ENCODE assay signal across 20 mouse cellular contexts in genomic region chr17:50738476-50738875, GRCm38 (mm10).
DNase-seq lines count a peak whose midpoint lies in the region; ATAC-seq and TF ChIP-seq lines count a peak whose summit lies in the region.
"Had no signal": no experiment of that assay in that cellular context is flagged by ENCODE, and none has a peak within 500 bp of the region (broad histone marks: within the 10 kb centered on the region; RNA-seq: fewer than 3 reads in every experiment).

No protein-coding gene starts in this region.

- no peak overlapping the region for H3K4me3 ChIP-seq in myocyte
- H3K4me3 ChIP-seq in neural tube, embryonic 15.5 days (replicated peaks) = no peak overlapping the region
- H3K4me3 ChIP-seq: embryonic facial prominence, embryonic 13.5 days; embryonic facial prominence, embryonic 15.5 days; erythroblast, embryonic 14.5 days; forebrain, embryonic 10.5 days; forebrain, embryonic 12.5 days had no signal

- DNase-seq in adrenal gland, adult 2 months = peak; percentile 55
- no peak for DNase-seq in adrenal gland, postnatal 25 days
- DNase-seq in adrenal gland, postnatal 14 days = peak; percentile 26
- DNase-seq in adrenal gland, postnatal 4 days (ENCODE audit: low spot score in 2 of 2) = no peak
- DNase-seq: cerebellum, adult 11 months; cerebellum, adult 18-20 months; cerebellum, adult 8-10 months; cerebellum, adult 9-11 months; cerebellum, postnatal 14 days; cerebellum, postnatal 36 days; embryo, embryonic 11 days had no signal

- H3K4me2 ChIP-seq in myocyte (ENCODE audit: low read depth) = no peak overlapping the region
- no peak overlapping the region for H3K4me2 ChIP-seq in neural tube, embryonic 15.5 days
- H3K4me2 ChIP-seq: embryonic facial prominence, embryonic 13.5 days; embryonic facial prominence, embryonic 15.5 days; forebrain, embryonic 12.5 days had no signal

- H3K27ac ChIP-seq in neural tube, embryonic 15.5 days (replicated peaks) = no peak overlapping the region
- H3K27ac ChIP-seq: embryonic facial prominence, embryonic 13.5 days; embryonic facial prominence, embryonic 15.5 days; forebrain, embryonic 10.5 days; forebrain, embryonic 12.5 days had no signal

- no peak for TF ChIP-seq POLR2A in myocyte (IDR thresholded peaks at IDR 0.05; ENCODE audit: insufficient read length, low read depth)

- peaks cover 3% of the 10 kb centered on the region for H3K36me3 ChIP-seq in myocyte (ENCODE audit: control insufficient read depth, insufficient read depth)
- no peaks in the 10 kb centered on the region for H3K36me3 ChIP-seq in neural tube, embryonic 15.5 days
- H3K36me3 ChIP-seq: forebrain, embryonic 10.5 days; forebrain, embryonic 12.5 days had no signal

- no peak for ATAC-seq in neural tube, embryonic 15.5 days (ENCODE audit: low FRiP score)
- ATAC-seq: forebrain, embryonic 14.5 days; forebrain, embryonic 16.5 days had no signal

- H3K9me3 ChIP-seq in neural tube, embryonic 15.5 days (replicated peaks) = no peaks in the 10 kb centered on the region
- H3K9me3 ChIP-seq: embryonic facial prominence, embryonic 13.5 days; embryonic facial prominence, embryonic 15.5 days; forebrain, embryonic 10.5 days; forebrain, embryonic 12.5 days had no signal

- 0 out of 2 replicates have a peak, but pooled peaks cover 8% of the 10 kb centered on the region for H3K4me1 ChIP-seq in neural tube, embryonic 15.5 days
- H3K4me1 ChIP-seq: forebrain, embryonic 12.5 days had no signal

- H3K27me3 ChIP-seq in myocyte (ENCODE audit: control insufficient read depth, insufficient read depth, insufficient read length) = no peaks in the 10 kb centered on the region
- no peaks in the 10 kb centered on the region for H3K27me3 ChIP-seq in neural tube, embryonic 15.5 days (replicated peaks)
- H3K27me3 ChIP-seq: embryonic facial prominence, embryonic 13.5 days; embryonic facial prominence, embryonic 15.5 days; forebrain, embryonic 12.5 days had no signal

- no peaks in the 10 kb centered on the region for H3K79me2 ChIP-seq in myocyte (ENCODE audit: control insufficient read depth, insufficient read depth)

- no peak overlapping the region for H3K9ac ChIP-seq in neural tube, embryonic 15.5 days (replicated peaks)
- H3K9ac ChIP-seq: embryonic facial prominence, embryonic 13.5 days; embryonic facial prominence, embryonic 15.5 days; forebrain, embryonic 12.5 days had no signal

- WGBS in neural tube, embryonic 15.5 days = 88% methylated on average over 2 of the region's 2 CpGs

- H3ac ChIP-seq in myocyte (ENCODE audit: control insufficient read depth, insufficient read length) = no peak overlapping the region

TF ChIP-seq in myocyte, 11 proteins besides CTCF, POLR2A, EP300 and RAD21:
- no peak for TF ChIP-seq MAX (IDR thresholded peaks at IDR 0.05; ENCODE audit: low read depth)
- peak; percentile 46 for TF ChIP-seq TCF12 (IDR thresholded peaks at IDR 0.05; ENCODE audit: insufficient read depth, poor library complexity, severe bottlenecking)
- TF ChIP-seq CEBPB (IDR thresholded peaks at IDR 0.05; ENCODE audit: insufficient read depth, poor library complexity, severe bottlenecking) = no peak
- peak in 1 of 3 experiments; percentile 61 for TF ChIP-seq MYOG (IDR thresholded peaks at IDR 0.05; ENCODE audit: control insufficient read depth in 1 of 3, insufficient read depth in 1 of 3, insufficient read length in 2 of 3, low read depth in 2 of 3)
- peak in 2 of 3 experiments; percentile 62 to 65 for TF ChIP-seq MYOD1 (IDR thresholded peaks at IDR 0.05; ENCODE audit: control insufficient read depth in 1 of 3, insufficient read length in 2 of 3, low read depth in 2 of 3)
TF ChIP-seq in myocyte: peak in this region for 3.

Comparison
In these comparisons a context has a peak if more than half of its experiments do, and no peak if none do; other contexts are left out.
1. DNase-seq: peak in adrenal gland, adult 2 months (single experiment) and adrenal gland, postnatal 14 days (single experiment); none in adrenal gland, postnatal 25 days (single experiment) and adrenal gland, postnatal 4 days (0 of 2).